Mouse (Mus musculus) ES-E14 (cell line): ENCODE results near the gene Pgbd5.

Source experiments
- CHD2 ChIP-seq: IDR thresholded peaks from 2 replicates; pipeline ENCODE4 v1.6.1; 2014; ENCODE audit warnings: mild to moderate bottlenecking, low read depth, low read length, inconsistent platforms
- HCFC1 ChIP-seq: IDR thresholded peaks from 2 replicates; pipeline ENCODE4 v1.6.1; 2012; ENCODE audit warnings: low read length, inconsistent platforms, borderline replicate concordance; ENCODE audit not compliant: insufficient read depth
- MAFK ChIP-seq: IDR thresholded peaks from 2 replicates; pipeline ENCODE4 v1.6.1; 2014; ENCODE audit warnings: mild to moderate bottlenecking, low read depth, low read length, inconsistent platforms; ENCODE audit not compliant: insufficient read depth
- ZNF384 ChIP-seq: IDR thresholded peaks from 2 replicates; pipeline ENCODE4 v1.6.1; 2012; ENCODE audit warnings: low read depth, low read length, inconsistent platforms

DNA sequence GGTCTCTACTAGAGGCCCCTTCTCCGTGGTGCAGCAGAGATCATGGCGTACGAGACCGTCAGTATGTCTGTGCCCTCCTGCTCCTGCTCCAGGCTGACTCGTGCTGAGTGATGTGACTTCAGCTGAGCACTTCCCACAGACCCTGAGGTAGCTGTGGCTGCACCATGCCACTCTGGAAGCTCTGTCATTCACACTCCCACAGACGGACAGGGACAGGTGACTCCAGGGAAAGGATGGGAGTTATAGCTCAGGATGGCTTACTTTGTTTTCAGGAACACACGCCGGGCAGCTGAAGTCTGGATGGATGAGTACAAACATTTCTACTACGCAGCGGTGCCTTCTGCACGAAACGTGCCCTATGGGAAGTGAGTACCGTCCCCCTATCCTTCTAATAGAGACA, 103.2 kb downstream of the Pgbd5 start:
- TF ChIP-seq HCFC1 = no peak
- TF ChIP-seq ZNF384 = no peak
- TF ChIP-seq CHD2 = no peak
- no peak for TF ChIP-seq MAFK
